Mouse (Mus musculus) ES-Bruce4 (cell line): ENCODE measurements around the gene Actl11.

Experiments used
- CTCF ChIP-seq: IDR thresholded peaks from one replicate; pipeline ENCODE4 v1.8.1; 2011; ENCODE audit warnings: low read depth, low read length
- EP300 ChIP-seq: IDR thresholded peaks from 2 replicates; pipeline ENCODE4 v1.6.1; 2011; ENCODE audit warnings: low read depth, low read length; ENCODE audit not compliant: insufficient read depth

DNA sequence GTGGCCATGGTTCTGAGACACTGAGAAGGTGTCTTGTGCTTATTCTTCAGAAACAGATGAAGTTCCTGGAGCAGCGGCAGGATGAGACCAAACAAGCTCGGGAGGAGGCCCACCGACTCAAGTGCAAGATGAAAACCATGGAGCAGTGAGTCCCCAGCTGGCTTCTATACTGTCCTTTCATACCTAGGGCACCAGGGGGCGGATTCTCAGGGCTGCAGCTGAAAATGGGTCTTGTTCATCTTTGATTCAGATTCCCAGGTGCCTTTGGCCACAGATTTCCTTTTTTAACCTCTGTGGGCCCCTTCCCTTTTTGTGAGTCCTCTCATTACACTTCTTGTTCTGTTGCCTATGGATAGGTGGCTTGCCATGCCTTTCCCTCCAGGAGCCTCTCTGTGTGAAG, 32.7 kb downstream of the Actl11 start:
- no peak for TF ChIP-seq CTCF
- TF ChIP-seq EP300: no peak
